Mouse (Mus musculus): ENCODE measurements around the gene Txlnb.

DNA sequence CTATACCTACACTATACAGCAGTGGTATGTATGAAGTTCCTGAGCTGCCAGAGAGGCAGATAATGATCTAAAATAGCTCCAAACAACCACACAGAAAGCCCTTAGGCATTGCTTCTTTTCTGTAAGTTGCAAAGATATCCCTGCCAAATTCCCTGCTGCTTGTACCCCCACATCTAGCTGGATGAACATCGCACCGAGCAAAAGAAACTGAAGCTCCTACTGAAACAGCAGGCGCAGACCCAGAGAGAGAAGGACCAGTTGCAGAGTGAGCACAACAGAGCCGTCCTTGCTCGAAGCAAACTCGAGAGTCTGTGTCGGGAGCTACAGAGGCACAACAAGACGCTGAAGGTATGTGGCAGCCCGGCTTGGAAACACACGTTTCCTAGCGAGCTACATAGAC is 19.0 kb downstream of the Txlnb start:
- TF ChIP-seq CTCF (IDR thresholded peaks at IDR 0.05; ENCODE audit: insufficient read depth, low read length), result no peak
- no peak for TF ChIP-seq POLR2A (IDR thresholded peaks at IDR 0.05; ENCODE audit: borderline replicate concordance, extremely low read depth, low read depth, low read length)

All from lung, adult 2 months (tissue).